Mouse (Mus musculus): Measurements from ENCODE around the gene Eif2b3.

- TF ChIP-seq CTCF (IDR thresholded peaks at IDR 0.05; ENCODE audit: control insufficient read depth, insufficient read depth, insufficient read length), result no peak
- no peak for TF ChIP-seq MYOG (IDR thresholded peaks at IDR 0.05; ENCODE audit: control insufficient read depth, extremely low read depth, insufficient read length)
- TF ChIP-seq USF1 (IDR thresholded peaks at IDR 0.05; ENCODE audit: low read depth), result no peak
- no peak for TF ChIP-seq CEBPB (IDR thresholded peaks at IDR 0.05; ENCODE audit: low read depth)
- no peak for TF ChIP-seq MAX (IDR thresholded peaks at IDR 0.05)
Measured at GRCm38 (mm10) chr4:117098764-117099036, 79.5 kb downstream of the Eif2b3 start.
